Mouse (Mus musculus): ENCODE measurements around the gene Mphosph10.

DNA sequence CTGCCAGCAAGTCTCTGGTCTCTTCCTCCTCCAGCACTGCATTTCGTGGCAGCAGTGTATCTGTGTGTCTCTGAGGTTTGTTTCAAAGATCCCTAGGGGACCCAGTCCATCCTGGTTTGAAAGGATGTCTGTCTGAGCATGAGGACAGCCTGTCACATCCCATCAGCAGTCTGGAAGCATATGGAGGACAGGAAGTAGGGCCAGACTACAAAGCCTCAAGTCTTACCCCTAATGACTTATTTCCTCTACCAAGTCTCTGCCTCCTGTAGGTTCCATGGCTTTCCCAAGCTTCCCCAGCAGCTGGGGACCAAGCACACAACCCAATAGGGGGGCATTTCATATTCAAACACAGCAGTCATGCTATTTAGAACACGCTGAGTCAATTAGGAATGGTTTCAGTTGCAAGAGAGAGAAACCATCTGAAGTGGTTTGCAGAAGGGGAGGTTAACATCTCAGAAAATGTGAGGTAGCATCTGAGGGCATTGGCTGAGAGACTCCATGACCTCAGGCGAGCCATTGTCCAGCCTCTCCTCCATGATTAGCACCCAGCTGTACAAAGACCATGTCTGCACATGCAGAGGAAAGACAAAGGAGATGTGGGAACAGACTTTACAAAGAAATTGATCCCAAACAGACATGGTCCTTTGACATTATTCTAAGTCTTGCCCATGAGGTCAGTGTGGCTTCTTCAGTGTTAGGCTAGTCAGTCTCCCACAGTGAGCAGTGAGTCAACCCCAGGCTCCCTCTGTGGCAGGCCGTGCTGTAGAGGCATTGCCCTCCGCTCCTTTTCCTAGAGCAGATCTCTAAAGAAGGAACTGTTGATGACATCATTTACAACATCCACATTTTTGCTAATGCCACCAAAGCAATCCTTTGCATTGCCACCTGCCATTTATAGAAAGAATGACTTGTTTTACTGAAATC lies 47.8 kb upstream of the Mphosph10 start:
- TF ChIP-seq CTCF (IDR thresholded peaks at IDR 0.05; ENCODE audit: borderline replicate concordance, extremely low read depth, insufficient read depth, insufficient read length) (no peak), POLR2A (IDR thresholded peaks at IDR 0.05; ENCODE audit: borderline replicate concordance, extremely low read depth, insufficient read depth, insufficient read length, poor library complexity, severe bottlenecking) (no peak)

Measured in brain, embryonic 14.5 days (tissue).